Mouse (Mus musculus) stomach, postnatal 0 days (tissue): ENCODE results near the gene Dpp3. TPM values are rescaled to one million over a fixed set of nuclear protein-coding genes. Genes with fewer than 3 reads are reported as not detected.
A peak's percentile ranks its signal among the peaks of the same experiment; 100 is the strongest.

Source experiments
- ATAC-seq: fragments of 200-750 bp; cut with Nextera tagmentation; 2 replicates; pipeline ENCODE4 v1.8.0; 2017; ENCODE audit not compliant: low FRiP score, low TSS enrichment
- DNase-seq: peaks from one replicate; pipeline ENCODE4 v3.0.0-alpha.2; 2016; ENCODE audit warnings: low spot score
- H3K27ac ChIP-seq: fragments of 300-500 bp; sonication (generic); replicated peaks from 2 replicates; pipeline ENCODE4 v1.5.1; 2014; ENCODE audit warnings: mild to moderate bottlenecking, control low read depth
- H3K27me3 ChIP-seq: fragments of 300-500 bp; sonication (generic); 2 replicates; pipeline ENCODE4 v1.6.1; 2014; ENCODE audit warnings: low read length; ENCODE audit not compliant: control insufficient read depth, insufficient read depth
- H3K36me3 ChIP-seq: fragments of 300-500 bp; sonication (generic); 2 replicates; pipeline ENCODE4 v1.6.1; 2014; ENCODE audit warnings: low read length, mixed read lengths; ENCODE audit not compliant: control insufficient read depth, insufficient read depth
- H3K4me1 ChIP-seq: fragments of 300-500 bp; sonication (generic); replicated peaks from 2 replicates; pipeline ENCODE4 v1.6.1; 2014; ENCODE audit warnings: antibody characterized with exemption; ENCODE audit not compliant: control insufficient read depth, insufficient read depth
- H3K4me2 ChIP-seq: fragments of 300-500 bp; sonication (generic); replicated peaks from 2 replicates; pipeline ENCODE4 v1.6.1; 2014; ENCODE audit warnings: low read depth, mild to moderate bottlenecking, control low read depth, moderate library complexity
- H3K4me3 ChIP-seq: fragments of 300-500 bp; sonication (generic); 2 replicates; pipeline ENCODE4 v1.5.1; 2014; ENCODE audit warnings: low read depth, low read length, control low read depth
- H3K9ac ChIP-seq: fragments of 300-500 bp; sonication (generic); 2 replicates; pipeline ENCODE4 v1.6.1; 2014; ENCODE audit warnings: mild to moderate bottlenecking, low read length, control low read depth, mixed read lengths
- H3K9me3 ChIP-seq: fragments of 300-500 bp; sonication (generic); 2 replicates; pipeline ENCODE4 v1.6.1; 2016; ENCODE audit warnings: low read length; ENCODE audit not compliant: control insufficient read depth
- CTCF ChIP-seq: IDR thresholded peaks from 2 replicates; pipeline ENCODE4 v1.5.1; 2016; ENCODE audit warnings: antibody characterized with exemption, low read depth, mild to moderate bottlenecking, moderate library complexity
- EP300 ChIP-seq: optimal IDR thresholded peaks from 2 replicates; pipeline ENCODE3; 2016; ENCODE audit warnings: antibody characterized with exemption
- WGBS: fragments of 180-500 bp; shearing (Covaris S2); extraction: QIAGEN DNeasy Blood & Tissue Kit; methylation state at CpG from one replicate; pipeline ENCODE4 v1.1.7; 2014; 5-methylcytosine and 5-hydroxymethylcytosine counted together
- polyA plus RNA-seq: library from polyadenylated mRNA; unstranded; fragments of >200 nt; fragmentation: Nextera tagmentation; extraction: Ambion mirVana; gene quantifications from 2 replicates; pipeline ENCODE4 v1.2.1, GENCODE M21; 2015

The Dpp3 gene
- polyA plus RNA-seq, 1 experiment from 2014 or later, result 91.0 TPM

DNA sequence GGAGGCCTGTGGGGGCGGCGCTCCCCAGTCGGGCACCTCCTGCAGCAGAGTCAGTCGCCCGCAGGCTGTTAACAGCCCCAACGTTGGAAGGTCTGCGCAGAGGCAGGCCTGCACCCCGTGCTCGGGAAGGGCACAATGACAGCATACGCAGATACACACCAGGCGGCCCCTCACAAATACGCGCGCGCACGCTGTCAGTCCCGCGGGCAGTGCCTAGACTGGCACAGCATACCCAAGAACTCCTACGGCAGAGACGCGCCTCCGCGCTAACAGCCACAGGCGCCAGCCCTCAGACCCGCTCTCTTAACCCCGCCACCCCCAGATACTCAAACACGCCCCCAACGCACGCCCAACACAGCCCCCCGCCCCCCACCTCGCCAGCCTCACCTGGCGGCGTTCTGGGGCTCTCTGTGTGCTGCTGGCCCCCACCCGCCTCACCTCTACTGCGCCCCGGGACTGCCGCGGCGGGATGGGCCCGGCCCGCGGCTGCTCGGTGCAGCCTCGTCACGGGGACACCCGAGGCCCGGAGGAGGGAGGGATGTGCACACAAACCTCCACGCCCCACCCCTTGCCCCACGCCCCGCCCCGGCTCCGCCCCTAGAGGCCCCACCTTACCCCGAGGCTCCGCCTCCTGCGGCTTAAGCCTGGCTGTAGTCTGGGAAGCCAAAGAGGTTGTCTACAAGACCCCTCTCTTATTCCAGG is 14.6 kb upstream of the Dpp3 start, which contains the start of gene Peli3:
Peli3 (minus strand) TSS at position 577 of the 702 bp plus-strand sequence.
- DNase-seq (peak; percentile 96), ATAC-seq (peak; percentile 97)
- H3K4me3 ChIP-seq, result peak within 1 kb of the TSS; percentile 65
- H3K9ac ChIP-seq, result peak within 1 kb of the TSS; percentile 64
- H3K4me1 ChIP-seq, result no peaks in the 10 kb centered on the region
- TF ChIP-seq EP300, result no peak
- TF ChIP-seq CTCF, result no peak
- 0 out of 2 replicates have a peak within 1 kb of the TSS, but pooled peaks have one; percentile 45 for H3K27ac ChIP-seq
- WGBS, result 2% methylated on average over 35 of the region's 55 CpGs
- H3K9me3 ChIP-seq, result no peaks in the 10 kb centered on the region
- no peaks in the 10 kb centered on the region for H3K36me3 ChIP-seq
- H3K4me2 ChIP-seq, result peak within 1 kb of the TSS; percentile 92
- no peaks in the 10 kb centered on the region for H3K27me3 ChIP-seq

DNA sequence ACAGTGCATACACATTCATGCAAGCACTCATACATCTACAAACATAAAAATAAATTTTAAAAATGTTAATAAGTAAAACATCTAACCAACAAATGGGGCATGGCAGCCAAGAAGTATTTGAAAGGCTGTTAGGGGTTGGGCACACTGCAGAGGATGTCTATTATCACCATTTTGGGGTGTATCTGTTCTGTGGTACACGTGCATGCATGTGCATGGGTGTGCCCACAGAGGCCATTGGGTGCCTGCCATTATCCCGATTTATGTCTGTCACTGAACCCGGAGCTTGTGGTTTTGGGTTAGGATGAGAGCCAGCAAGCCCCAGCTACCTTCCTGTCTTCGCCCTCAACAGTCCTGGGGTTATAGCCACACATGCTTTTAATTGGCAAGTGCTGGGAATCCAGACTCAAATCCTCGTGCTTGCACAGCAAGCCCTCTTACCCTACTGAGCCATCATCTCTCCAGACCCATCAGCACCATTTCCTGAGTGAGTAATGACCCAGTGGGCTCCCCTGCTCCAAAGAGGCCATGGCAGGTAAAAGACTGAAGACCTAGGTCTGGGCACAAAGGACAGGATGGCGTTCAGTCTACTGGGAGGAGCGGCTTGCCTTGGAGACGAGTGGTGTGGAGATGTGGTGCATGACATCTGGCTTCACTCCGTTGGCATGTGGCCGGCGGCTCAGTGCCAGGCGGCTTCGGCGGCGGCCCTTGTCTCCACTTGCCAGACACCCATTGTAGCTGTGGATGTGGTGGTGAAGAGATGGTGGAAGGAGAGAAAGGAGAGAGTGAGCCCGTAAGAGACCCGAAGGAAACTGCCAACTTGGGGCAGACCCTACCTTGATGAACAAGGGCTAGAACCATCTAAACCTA is 9.6 kb upstream of the Dpp3 start:
- TF ChIP-seq CTCF (no peak), EP300 (no peak)
- ATAC-seq (no peak), DNase-seq (no peak)
- Histone ChIP-seq H3K4me1 (no peaks in the 10 kb centered on the region), H3K4me3 (no peak overlapping the region), H3K4me2 (no peak overlapping the region), H3K27me3 (no peaks in the 10 kb centered on the region), H3K9ac (no peak overlapping the region), H3K9me3 (no peaks in the 10 kb centered on the region), H3K27ac (no peak overlapping the region), H3K36me3 (no peaks in the 10 kb centered on the region)
- WGBS, result 82% methylated on average over 17 of the region's 17 CpGs

DNA sequence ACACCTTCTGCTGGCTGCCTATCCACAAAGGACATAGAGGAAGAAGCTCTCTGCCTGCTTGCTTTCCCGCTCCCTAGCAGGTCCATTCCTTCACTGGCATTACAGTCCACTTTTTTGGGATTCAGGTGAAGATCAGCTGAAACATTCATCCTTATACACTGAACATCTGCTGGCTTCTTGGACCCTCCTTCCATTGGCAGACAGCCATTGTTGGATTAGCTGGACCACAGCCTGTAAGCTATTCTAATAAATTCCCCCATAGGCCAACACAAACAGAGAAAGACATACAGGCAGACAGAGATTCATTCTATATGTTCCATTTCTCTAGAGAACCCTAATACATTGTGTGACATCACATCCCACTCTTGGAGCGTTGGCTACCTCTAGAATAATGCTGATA is 8.8 kb upstream of the Dpp3 start:
- TF ChIP-seq EP300, result no peak
- TF ChIP-seq CTCF, result no peak

DNA sequence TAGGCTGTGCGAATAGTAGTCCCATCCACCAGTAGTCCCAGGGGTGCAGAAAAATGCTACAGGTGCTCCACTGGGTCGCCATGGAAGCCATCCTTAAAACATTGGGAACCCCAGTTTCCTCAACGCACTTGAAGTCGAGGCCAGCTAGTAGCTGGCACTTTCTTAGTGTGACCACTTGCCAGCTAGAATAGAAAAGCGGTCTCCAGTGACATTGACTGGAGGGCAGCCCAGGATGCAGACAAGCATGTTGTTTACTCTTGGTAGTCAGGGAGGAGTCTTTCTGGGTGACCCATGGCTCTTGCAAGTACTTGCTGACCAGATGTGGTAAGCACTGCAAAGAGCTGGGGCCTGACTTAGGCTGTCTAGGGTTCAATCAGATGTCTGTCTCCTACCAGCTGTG is 694 bp upstream of the Dpp3 start:
- WGBS, result 54% methylated on average over 5 of the region's 5 CpGs
- Histone ChIP-seq H3K4me3 (peak overlapping the region; percentile 64; the same call in 1 of the 2 replicates), H3K36me3 (0 out of 2 replicates have a peak, but pooled peaks cover 2% of the 10 kb centered on the region), H3K4me2 (peak overlapping the region; percentile 61), H3K27ac (peak overlapping the region; percentile 30; the same call in 1 of the 2 replicates), H3K9me3 (no peaks in the 10 kb centered on the region), H3K4me1 (peaks cover 8% of the 10 kb centered on the region), H3K9ac (peak overlapping the region; percentile 49; the same call in 1 of the 2 replicates), H3K27me3 (no peaks in the 10 kb centered on the region)
- TF ChIP-seq CTCF (no peak), EP300 (no peak)
- DNase-seq, result no peak
- ATAC-seq, result no peak

More for the DNA sequence above, 8.8 kb upstream of the Dpp3 start:
- no peaks in the 10 kb centered on the region for H3K27me3 ChIP-seq
- DNase-seq, result no peak
- no peak overlapping the region for H3K4me3 ChIP-seq
- no peak overlapping the region for H3K27ac ChIP-seq
- no peaks in the 10 kb centered on the region for H3K36me3 ChIP-seq
- ATAC-seq, result no peak
- 71% methylated on average over 2 of the region's 2 CpGs for WGBS
- H3K9ac ChIP-seq, result no peak overlapping the region
- H3K9me3 ChIP-seq, result no peaks in the 10 kb centered on the region
- no peaks in the 10 kb centered on the region for H3K4me1 ChIP-seq
- no peak overlapping the region for H3K4me2 ChIP-seq

DNA sequence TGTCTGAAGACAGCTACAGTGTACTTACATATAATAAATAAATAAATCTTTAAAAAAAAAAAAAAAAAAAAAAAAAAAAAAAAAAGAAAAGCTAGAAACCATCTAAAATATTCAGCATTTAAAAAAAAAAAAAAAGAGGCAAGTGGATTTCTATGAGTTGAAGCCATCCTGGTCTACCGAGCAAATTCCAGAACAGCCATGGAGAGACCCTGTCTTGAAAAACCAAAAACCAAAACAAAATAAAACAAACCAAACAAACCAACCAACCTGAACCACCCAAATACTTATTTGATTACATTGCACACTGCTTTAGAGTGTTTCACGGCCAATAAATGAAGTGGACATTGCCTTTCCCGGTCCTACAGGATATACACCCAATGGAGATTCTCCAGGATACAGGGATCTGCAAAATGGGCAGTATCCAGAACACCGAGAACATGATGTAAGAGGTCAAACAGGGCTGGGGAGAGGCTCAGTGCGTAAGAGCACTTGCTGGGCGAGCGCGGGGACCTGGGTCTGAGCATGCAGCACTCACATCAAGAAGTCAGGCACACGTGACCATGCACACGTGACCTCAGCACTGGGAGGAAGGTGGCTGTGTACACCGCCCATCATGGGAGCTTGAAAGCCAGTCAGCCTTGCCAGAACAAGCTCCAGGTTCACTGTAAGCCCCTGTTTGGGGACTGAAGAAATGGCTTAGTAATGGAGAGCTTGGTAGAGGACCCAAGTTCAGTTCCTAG is 2.8 kb downstream of the Dpp3 start:
- ATAC-seq (no peak), DNase-seq (no peak)
- Histone ChIP-seq H3K27me3 (no peaks in the 10 kb centered on the region), H3K27ac (no peak overlapping the region), H3K4me1 (peaks cover 8% of the 10 kb centered on the region), H3K9me3 (no peaks in the 10 kb centered on the region), H3K4me3 (no peak overlapping the region), H3K4me2 (no peak overlapping the region), H3K9ac (no peak overlapping the region), H3K36me3 (peaks cover 17% of the 10 kb centered on the region)
- WGBS, result 95% methylated on average over 11 of the region's 11 CpGs
- TF ChIP-seq EP300 (no peak), CTCF (no peak)
